Mouse (Mus musculus) embryonic facial prominence, embryonic 12.5 days (tissue): ENCODE measurements around the gene Zfp57. TPM values are rescaled to one million over a fixed set of nuclear protein-coding genes. Genes with fewer than 3 reads are reported as not detected.

Experiments used
- ATAC-seq: fragments of 200-750 bp; cut with Nextera tagmentation; 2 replicates; pipeline ENCODE4 v1.8.0; 2017; ENCODE audit not compliant: insufficient number of reproducible peaks, insufficient read depth, low FRiP score, low TSS enrichment
- H3K27ac ChIP-seq: fragments of 300-500 bp; sonication (generic); 2 replicates; pipeline ENCODE4 v1.5.1; 2016; ENCODE audit warnings: mild to moderate bottlenecking
- H3K27me3 ChIP-seq: fragments of 300-500 bp; sonication (generic); 2 replicates; pipeline ENCODE4 v1.6.1; 2016; ENCODE audit warnings: mild to moderate bottlenecking, moderate library complexity
- H3K36me3 ChIP-seq: fragments of 300-500 bp; sonication (generic); 2 replicates; pipeline ENCODE4 v1.6.1; 2016; ENCODE audit warnings: mild to moderate bottlenecking
- H3K4me1 ChIP-seq: fragments of 300-500 bp; sonication (generic); 2 replicates; pipeline ENCODE4 v1.6.1; 2016
- H3K4me2 ChIP-seq: fragments of 300-500 bp; sonication (generic); replicated peaks from 2 replicates; pipeline ENCODE4 v1.6.1; 2016; ENCODE audit warnings: mild to moderate bottlenecking, moderate library complexity
- H3K4me3 ChIP-seq: fragments of 300-500 bp; sonication (generic); 2 replicates; pipeline ENCODE4 v1.5.1; 2016; ENCODE audit warnings: mild to moderate bottlenecking
- H3K9ac ChIP-seq: fragments of 300-500 bp; sonication (generic); 2 replicates; pipeline ENCODE4 v1.6.1; 2016; ENCODE audit warnings: mild to moderate bottlenecking, moderate library complexity
- H3K9me3 ChIP-seq: fragments of 300-500 bp; sonication (generic); 2 replicates; pipeline ENCODE4 v1.6.1; 2016; ENCODE audit warnings: mild to moderate bottlenecking, moderate library complexity
- WGBS: fragments of 180-500 bp; shearing (Covaris S2); methylation state at CpG from one replicate; pipeline ENCODE4 v1.1.7; 2016; 5-methylcytosine and 5-hydroxymethylcytosine counted together
- polyA plus RNA-seq: library from polyadenylated mRNA; unstranded; fragments of >200 nt; fragmentation: Nextera tagmentation; extraction: Ambion mirVana; gene quantifications from 2 replicates; pipeline ENCODE4 v1.2.1, GENCODE M21; 2016

Zfp57 gene
- polyA plus RNA-seq, 1 experiment from 2014 or later: 151 TPM

GRCm38 (mm10) chr17:37022628-37023576 lies 21.9 kb downstream of the Zfp57 start, which contains the start of gene Mog:
TSS of gene Mog (minus strand) at chr17:37023398.
- Histone ChIP-seq H3K27me3 (no peaks in the 10 kb centered on the region), H3K36me3 (no peaks in the 10 kb centered on the region), H3K4me1 (no peaks in the 10 kb centered on the region), H3K4me3 (no peak within 1 kb of the TSS), H3K27ac (no peak within 1 kb of the TSS), H3K4me2 (no peak within 1 kb of the TSS), H3K9me3 (no peaks in the 10 kb centered on the region), H3K9ac (no peak within 1 kb of the TSS)
- no peak for ATAC-seq
- WGBS: 67% methylated on average over 9 of the region's 9 CpGs

DNA sequence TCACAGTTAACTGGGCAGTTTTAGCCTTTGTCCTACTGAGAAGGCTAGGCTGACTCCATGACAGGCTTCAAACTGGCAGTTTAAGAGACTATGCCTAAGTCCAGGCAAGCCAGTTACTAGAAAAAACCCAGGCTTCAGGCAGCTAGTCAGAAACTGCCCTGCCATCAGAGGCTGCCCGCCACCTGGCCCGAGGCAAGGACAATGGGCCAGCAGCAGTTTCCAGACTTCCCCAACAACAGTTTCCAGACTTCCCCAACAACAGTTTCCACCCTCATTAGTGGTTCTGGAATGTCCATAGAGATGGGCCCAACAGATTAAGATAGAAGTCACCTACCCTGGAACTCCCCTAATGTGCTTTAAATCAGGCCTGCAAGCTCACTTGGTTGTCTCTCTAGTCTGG lies 25.5 kb downstream of the Zfp57 start:
- Histone ChIP-seq H3K27ac (no peak overlapping the region), H3K4me2 (no peak overlapping the region), H3K36me3 (no peaks in the 10 kb centered on the region), H3K4me3 (no peak overlapping the region), H3K9ac (no peak overlapping the region), H3K4me1 (no peaks in the 10 kb centered on the region), H3K9me3 (no peaks in the 10 kb centered on the region), H3K27me3 (no peaks in the 10 kb centered on the region)
- WGBS: 79% methylated on average over 2 of the region's 2 CpGs
- ATAC-seq: no peak

DNA sequence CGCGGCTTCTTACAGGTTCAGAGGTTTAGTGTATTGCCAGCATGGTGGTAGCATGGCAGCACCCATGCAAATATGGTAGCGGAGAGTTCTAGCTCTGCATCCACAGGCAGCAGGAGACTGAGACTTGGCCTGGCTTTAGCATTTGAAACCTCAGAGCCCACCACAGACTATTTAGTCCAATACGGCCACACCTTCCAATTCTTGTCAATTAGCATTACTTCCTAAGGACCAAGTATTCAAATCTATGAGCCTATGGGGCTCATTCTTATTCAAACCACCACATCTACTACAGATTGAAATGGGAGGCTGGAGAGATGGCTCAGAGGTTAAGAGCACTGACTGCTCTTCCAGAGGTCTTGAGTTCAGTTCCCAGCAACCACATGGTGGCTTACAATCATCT lies 26.5 kb downstream of the Zfp57 start:
- Histone ChIP-seq H3K27ac (peak overlapping the region; percentile 98), H3K4me2 (no peak overlapping the region), H3K9ac (no peak overlapping the region), H3K4me3 (no peak overlapping the region), H3K27me3 (no peaks in the 10 kb centered on the region), H3K36me3 (no peaks in the 10 kb centered on the region), H3K9me3 (no peaks in the 10 kb centered on the region), H3K4me1 (no peaks in the 10 kb centered on the region)
- no peak for ATAC-seq
- WGBS: 95% methylated on average over 4 of the region's 4 CpGs

DNA sequence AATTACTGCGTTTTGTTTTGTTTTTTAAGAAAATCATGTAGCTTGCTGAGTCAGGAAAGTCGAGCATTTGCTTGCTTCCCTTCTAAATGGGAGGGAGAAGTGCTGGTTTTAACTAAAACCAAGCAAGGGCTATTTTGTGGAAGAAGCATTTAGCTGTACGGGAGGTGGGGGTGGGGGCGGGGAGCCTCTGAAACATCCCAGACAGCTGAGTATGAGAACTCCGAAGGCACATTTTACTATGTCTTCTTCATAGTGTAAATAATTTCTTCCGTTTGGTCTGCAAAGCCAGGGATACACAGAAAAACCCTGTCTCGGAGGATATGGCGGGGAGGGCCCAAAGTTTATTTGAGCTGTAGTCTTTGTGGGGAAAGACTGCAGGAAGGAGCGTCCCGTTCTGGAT lies 27.2 kb downstream of the Zfp57 start:
- H3K9ac ChIP-seq: 0 out of 2 replicates have a peak overlapping the region, but pooled peaks have one; percentile 20
- no peaks in the 10 kb centered on the region for H3K36me3 ChIP-seq
- peak overlapping the region; percentile 41 for H3K4me3 ChIP-seq
- no peaks in the 10 kb centered on the region for H3K4me1 ChIP-seq
- peak overlapping the region; percentile 48 for H3K4me2 ChIP-seq
- peak; percentile 17 for ATAC-seq
- no peaks in the 10 kb centered on the region for H3K27me3 ChIP-seq
- H3K27ac ChIP-seq: peak overlapping the region; percentile 98
- no peaks in the 10 kb centered on the region for H3K9me3 ChIP-seq
- WGBS: 2% methylated on average over 10 of the region's 10 CpGs

DNA sequence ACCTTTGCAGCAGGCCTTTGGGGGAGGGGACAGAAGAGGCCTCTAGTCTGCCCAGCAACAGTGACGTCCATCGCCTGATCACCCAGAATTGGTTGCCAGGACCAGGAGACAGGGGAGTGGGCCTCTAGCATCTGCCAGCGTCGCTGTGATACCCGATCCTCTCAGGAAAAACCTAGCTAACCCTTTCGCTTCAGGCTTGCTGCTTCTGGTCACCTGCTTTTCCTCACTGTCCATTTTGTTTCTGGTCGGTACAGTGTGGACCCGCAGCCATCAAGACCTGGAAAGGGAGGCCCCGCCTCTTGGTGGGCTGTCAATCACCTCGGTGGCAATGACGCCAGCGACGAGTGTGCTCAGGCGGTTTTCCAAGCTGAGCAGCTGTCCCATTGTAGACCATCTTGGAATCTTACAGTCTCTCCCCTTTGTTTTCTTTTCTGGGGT lies 27.7 kb downstream of the Zfp57 start:
- H3K36me3 ChIP-seq: no peaks in the 10 kb centered on the region
- H3K4me3 ChIP-seq: peak overlapping the region; percentile 41
- peak overlapping the region; percentile 98 for H3K27ac ChIP-seq
- no peaks in the 10 kb centered on the region for H3K4me1 ChIP-seq
- no peaks in the 10 kb centered on the region for H3K9me3 ChIP-seq
- peak overlapping the region; percentile 20; the same call in 1 of the 2 replicates for H3K9ac ChIP-seq
- peak; percentile 98 for ATAC-seq
- H3K27me3 ChIP-seq: no peaks in the 10 kb centered on the region
- under 1% methylated on average over 14 of the region's 14 CpGs for WGBS
- peak overlapping the region; percentile 48 for H3K4me2 ChIP-seq

GRCm38 (mm10) chr17:37029162-37029561 lies 28.2 kb downstream of the Zfp57 start:
- H3K27me3 ChIP-seq: no peaks in the 10 kb centered on the region
- ATAC-seq: no peak
- peak overlapping the region; percentile 41 for H3K4me3 ChIP-seq
- no peaks in the 10 kb centered on the region for H3K4me1 ChIP-seq
- 60% methylated on average over 8 of the region's 8 CpGs for WGBS
- H3K27ac ChIP-seq: peak overlapping the region; percentile 98
- no peaks in the 10 kb centered on the region for H3K9me3 ChIP-seq
- peak overlapping the region; percentile 20; the same call in 1 of the 2 replicates for H3K9ac ChIP-seq
- H3K36me3 ChIP-seq: no peaks in the 10 kb centered on the region
- peak overlapping the region; percentile 48 for H3K4me2 ChIP-seq

DNA sequence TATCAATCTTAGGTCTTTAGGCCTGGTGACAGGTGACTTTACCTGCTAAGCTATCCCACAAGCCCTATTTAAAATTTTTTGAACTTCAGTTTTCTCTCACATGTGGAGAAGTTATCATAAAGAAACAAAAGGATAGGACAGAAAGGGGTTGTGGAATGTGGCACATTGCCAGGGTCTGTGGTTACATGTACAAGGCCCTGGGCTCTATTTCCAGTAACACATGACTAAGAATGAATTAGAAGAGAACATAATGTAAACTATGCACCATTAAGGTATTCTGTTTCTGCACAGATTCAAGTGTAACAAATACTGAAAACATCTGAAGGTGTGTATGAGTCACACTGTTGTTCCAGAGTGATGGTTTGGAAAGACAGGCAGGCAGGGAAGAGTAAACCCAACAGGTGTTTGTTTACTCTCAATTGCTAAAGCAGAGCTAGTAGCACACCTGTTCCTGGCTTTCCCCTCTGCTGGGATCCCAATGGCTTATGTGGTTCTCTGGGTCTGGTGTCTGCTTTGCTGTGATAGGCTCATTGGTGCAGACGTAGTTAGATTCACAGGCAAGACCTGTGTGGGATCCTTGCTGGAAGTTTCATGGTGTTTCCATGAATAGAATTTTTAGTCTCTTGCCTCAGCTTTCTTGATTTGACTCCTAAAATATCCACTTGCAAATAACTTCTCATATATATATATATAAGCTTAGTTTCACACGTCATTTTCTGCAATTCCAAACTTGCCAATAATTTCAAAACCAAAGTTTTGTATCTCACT lies 38.3 kb downstream of the Zfp57 start:
- Histone ChIP-seq H3K27ac (no peak overlapping the region), H3K36me3 (no peaks in the 10 kb centered on the region), H3K4me3 (no peak overlapping the region), H3K9ac (no peak overlapping the region), H3K4me2 (no peak overlapping the region), H3K27me3 (no peaks in the 10 kb centered on the region), H3K4me1 (no peaks in the 10 kb centered on the region), H3K9me3 (no peaks in the 10 kb centered on the region)
- no peak for ATAC-seq
- WGBS: 67% methylated on average over 2 of the region's 2 CpGs

- H3K27me3 ChIP-seq: 0 out of 2 replicates have a peak, but pooled peaks cover 5% of the 10 kb centered on the region
- no peaks in the 10 kb centered on the region for H3K9me3 ChIP-seq
- 77% methylated on average over 7 of the region's 7 CpGs for WGBS
- H3K4me1 ChIP-seq: peaks cover 25% of the 10 kb centered on the region
- peak overlapping the region; percentile 91 for H3K27ac ChIP-seq
- peak overlapping the region; percentile 87 for H3K9ac ChIP-seq
- H3K4me3 ChIP-seq: peak overlapping the region; percentile 88
- H3K36me3 ChIP-seq: no peaks in the 10 kb centered on the region
- peak overlapping the region; percentile 88 for H3K4me2 ChIP-seq
- ATAC-seq: no peak
These were observed 43.8 kb downstream of the Zfp57 start for GRCm38 (mm10) chr17:37044651-37045244.

DNA sequence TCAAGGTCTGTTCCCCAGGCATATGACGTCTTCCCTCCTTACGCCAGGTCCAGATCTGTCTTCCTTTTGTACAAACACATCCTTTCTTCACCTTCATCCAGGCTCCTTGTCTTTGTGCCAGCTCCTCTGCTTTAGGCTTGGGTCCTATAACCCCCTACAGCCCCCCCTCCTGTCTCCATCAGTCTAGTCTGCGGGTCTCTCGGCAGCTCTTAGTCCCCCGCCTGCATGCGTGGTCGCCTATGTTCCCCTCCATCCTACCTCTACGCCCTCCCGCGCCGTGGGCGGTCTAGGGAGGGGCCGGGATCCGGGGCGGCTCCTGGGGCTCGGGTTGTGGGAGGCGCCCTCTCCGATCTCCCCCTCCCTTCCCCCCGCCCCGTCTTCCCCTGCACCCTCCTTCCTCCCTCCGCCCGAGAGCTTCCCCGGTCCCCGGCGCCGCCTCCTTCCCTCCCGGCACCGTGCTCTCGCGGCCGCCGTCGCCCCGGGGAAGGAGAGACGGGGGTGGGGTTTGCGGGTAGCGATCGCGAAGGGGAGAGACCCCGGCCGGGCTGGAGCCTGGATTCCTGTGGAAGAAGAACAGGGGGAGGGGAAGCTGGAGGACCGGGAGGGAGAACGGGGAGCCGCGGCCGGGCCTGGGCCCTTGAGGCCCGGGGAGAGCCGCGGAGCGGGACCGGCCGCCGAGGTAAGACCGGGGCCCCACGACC lies 44.8 kb downstream of the Zfp57 start, which contains the start of gene Gabbr1:
Gabbr1 (plus strand) TSS at position 356 of the 701 bp plus-strand sequence.
- H3K27me3 ChIP-seq: 0 out of 2 replicates have a peak, but pooled peaks cover 5% of the 10 kb centered on the region
- H3K9ac ChIP-seq: peak within 1 kb of the TSS; percentile 87
- under 1% methylated on average over 53 of the region's 55 CpGs for WGBS
- peak within 1 kb of the TSS; percentile 88 for H3K4me3 ChIP-seq
- peak within 1 kb of the TSS; percentile 91 for H3K27ac ChIP-seq
- H3K36me3 ChIP-seq: no peaks in the 10 kb centered on the region
- peak; percentile 82 for ATAC-seq
- peak within 1 kb of the TSS; percentile 88 for H3K4me2 ChIP-seq
- peaks cover 27% of the 10 kb centered on the region for H3K4me1 ChIP-seq
- no peaks in the 10 kb centered on the region for H3K9me3 ChIP-seq

- no peaks in the 10 kb centered on the region for H3K36me3 ChIP-seq
- H3K4me3 ChIP-seq: peak overlapping the region; percentile 88
- H3K27me3 ChIP-seq: 0 out of 2 replicates have a peak, but pooled peaks cover 5% of the 10 kb centered on the region
- peak overlapping the region; percentile 87 for H3K9ac ChIP-seq
- peak overlapping the region; percentile 91 for H3K27ac ChIP-seq
- peaks cover 32% of the 10 kb centered on the region for H3K4me1 ChIP-seq
- no peaks in the 10 kb centered on the region for H3K9me3 ChIP-seq
- peak overlapping the region; percentile 88 for H3K4me2 ChIP-seq
- WGBS: under 1% methylated on average over 51 of the region's 58 CpGs
- peak; percentile 64 for ATAC-seq
These were observed 45.5 kb downstream of the Zfp57 start for GRCm38 (mm10) chr17:37046312-37047112.
